Mouse (Mus musculus) left cerebral cortex, postnatal 25 days (tissue): ENCODE results near the gene St6gal2. TPM values are rescaled to one million over a fixed set of nuclear protein-coding genes. Genes with fewer than 3 reads are reported as not detected.

Experiments used
- total RNA-seq, 2 experiments: library from RNA; stranded (reverse); gene quantifications; 2 replicates each; pipeline ENCODE4 v1.2.3; 2021

St6gal2 gene
- total RNA-seq, 2 experiments from 2014 or later: 46.3 to 53.9 TPM

Other genes starting within 250 kb of the St6gal2 start
- not detected for gene Vmn2r118, start 179.8 kb downstream of the St6gal2 start, total RNA-seq